Mouse (Mus musculus) C2C12 (cell line): Measurements from ENCODE around the gene H2-K1. TPM values are rescaled to one million over a fixed set of nuclear protein-coding genes. Genes with fewer than 3 reads are reported as not detected.

Source experiments
- H3K27me3 ChIP-seq: one replicate; pipeline ENCODE4 v1.6.1; 2011; ENCODE audit not compliant: control insufficient read depth, insufficient read depth, insufficient read length
- H3K36me3 ChIP-seq: one replicate; pipeline ENCODE4 v1.6.1; 2011; ENCODE audit not compliant: control insufficient read depth, insufficient read depth
- H3K4me3 ChIP-seq: one replicate; pipeline ENCODE4 v1.5.1; 2011; ENCODE audit warnings: mild to moderate bottlenecking, control low read depth; ENCODE audit not compliant: poor library complexity, insufficient read depth, severe bottlenecking
- H3K79me2 ChIP-seq: one replicate; pipeline ENCODE4 v1.6.1; 2011; ENCODE audit not compliant: control insufficient read depth, insufficient read depth
- H3K79me3 ChIP-seq: one replicate; pipeline ENCODE4 v1.6.1; 2011; ENCODE audit warnings: low read depth, control low read depth
- H3ac ChIP-seq: one replicate; pipeline ENCODE3; 2011; ENCODE audit warnings: low read depth; ENCODE audit not compliant: control insufficient read depth, insufficient read length
- CEBPB ChIP-seq: IDR thresholded peaks from one replicate; pipeline ENCODE4 v1.6.1; 2011; ENCODE audit warnings: low read depth, mild to moderate bottlenecking, control low read depth, moderate library complexity
- CTCF ChIP-seq: IDR thresholded peaks from one replicate; pipeline ENCODE4 v1.5.1; 2011; ENCODE audit not compliant: control insufficient read depth, insufficient read depth, insufficient read length
- FOSL1 ChIP-seq: IDR thresholded peaks from one replicate; pipeline ENCODE4 v1.8.0; 2011; ENCODE audit warnings: mild to moderate bottlenecking, low read length; ENCODE audit not compliant: poor library complexity, insufficient read depth, severe bottlenecking
- MAX ChIP-seq: IDR thresholded peaks from one replicate; pipeline ENCODE4 v1.6.1; 2011; ENCODE audit warnings: mild to moderate bottlenecking, control low read depth
- MYOD1 ChIP-seq: IDR thresholded peaks from one replicate; pipeline ENCODE4 v1.6.1; 2011; ENCODE audit warnings: low read depth; ENCODE audit not compliant: control insufficient read depth, insufficient read length
- MYOG ChIP-seq: IDR thresholded peaks from one replicate; pipeline ENCODE4 v1.6.1; 2011; ENCODE audit not compliant: control insufficient read depth, insufficient read length; ENCODE audit errors: extremely low read depth
- USF1 ChIP-seq: IDR thresholded peaks from one replicate; pipeline ENCODE4 v1.6.1; 2011; ENCODE audit warnings: low read depth, mild to moderate bottlenecking, control low read depth, moderate library complexity
- polyA plus RNA-seq: library from polyadenylated mRNA; unstranded; fragments of >200 nt; fragmentation: generic; extraction: Trizol; gene quantifications from one replicate; pipeline ENCODE4 v1.2.1, GENCODE M21; 2012; ENCODE audit warnings: missing spikeins

H2-K1 gene
- polyA plus RNA-seq, 1 experiment: 19.0 TPM

GRCm38 (mm10) chr17:33972691-33973090 is 27.5 kb downstream of the H2-K1 start:
- H3ac ChIP-seq: no peak overlapping the region
- H3K79me2 ChIP-seq: no peaks in the 10 kb centered on the region
- no peak overlapping the region for H3K4me3 ChIP-seq
- H3K79me3 ChIP-seq: no peaks in the 10 kb centered on the region
- TF ChIP-seq CTCF (no peak), MYOD1 (no peak), CEBPB (no peak), FOSL1 (no peak)
- peaks cover 10% of the 10 kb centered on the region for H3K27me3 ChIP-seq
- no peaks in the 10 kb centered on the region for H3K36me3 ChIP-seq

DNA sequence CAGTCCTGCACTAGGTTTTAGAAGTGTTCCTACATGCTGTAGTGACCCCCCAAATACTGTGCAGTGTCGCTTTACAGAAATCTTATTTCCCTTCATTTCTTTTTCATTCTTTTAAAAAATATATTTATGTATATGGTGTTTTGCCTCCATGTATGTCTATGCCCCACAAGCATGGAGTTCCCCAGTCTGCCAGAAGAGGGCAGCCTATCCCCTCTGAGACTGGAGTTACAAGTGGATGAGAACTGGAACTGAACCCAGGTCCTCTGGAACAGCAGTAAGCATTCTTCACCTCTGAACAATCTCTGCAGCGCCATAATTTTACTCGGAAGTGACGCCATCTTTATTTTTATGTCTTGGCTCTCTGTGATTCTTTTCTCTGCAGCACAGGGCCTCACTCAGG is 30.8 kb downstream of the H2-K1 start:
- Histone ChIP-seq H3ac (no peak overlapping the region), H3K79me3 (no peaks in the 10 kb centered on the region), H3K36me3 (no peaks in the 10 kb centered on the region), H3K4me3 (no peak overlapping the region), H3K27me3 (peaks cover 5% of the 10 kb centered on the region), H3K79me2 (no peaks in the 10 kb centered on the region)
- TF ChIP-seq CTCF: no peak
- TF ChIP-seq USF1: no peak
- TF ChIP-seq CEBPB: no peak
- TF ChIP-seq FOSL1: no peak
- no peak for TF ChIP-seq MAX
- TF ChIP-seq MYOG: no peak
- no peak for TF ChIP-seq MYOD1

- Histone ChIP-seq H3K36me3 (no peaks in the 10 kb centered on the region), H3ac (no peak overlapping the region), H3K4me3 (no peak overlapping the region), H3K27me3 (no peaks in the 10 kb centered on the region), H3K79me3 (no peaks in the 10 kb centered on the region), H3K79me2 (no peaks in the 10 kb centered on the region)
- TF ChIP-seq USF1 (peak; percentile 79), FOSL1 (no peak), MAX (peak; percentile 27), CTCF (no peak)
Measured at GRCm38 (mm10) chr17:33968927-33969326, 31.2 kb downstream of the H2-K1 start.

DNA sequence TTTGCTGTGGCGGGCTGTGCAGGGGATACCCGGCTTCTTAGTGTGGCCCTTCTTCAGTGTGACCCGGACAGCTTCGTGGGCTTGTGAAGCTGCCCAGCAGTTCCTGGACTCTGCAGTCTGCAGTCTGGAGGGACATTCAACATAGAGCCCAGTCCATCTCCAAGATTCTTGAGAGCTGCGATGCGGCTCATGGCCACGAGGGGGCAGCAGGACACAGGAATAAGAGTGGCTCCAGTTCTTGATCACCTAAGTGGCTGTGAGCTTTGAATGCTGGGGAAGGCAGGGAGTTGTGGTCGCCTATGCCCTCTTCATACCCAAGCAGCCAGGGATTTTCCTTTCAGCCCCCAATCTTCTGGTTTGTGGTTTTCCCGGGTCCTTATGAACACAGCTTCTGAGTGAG is 31.7 kb downstream of the H2-K1 start:
- no peak overlapping the region for H3K4me3 ChIP-seq
- no peaks in the 10 kb centered on the region for H3K36me3 ChIP-seq
- H3ac ChIP-seq: no peak overlapping the region
- no peaks in the 10 kb centered on the region for H3K79me3 ChIP-seq
- H3K27me3 ChIP-seq: no peaks in the 10 kb centered on the region
- TF ChIP-seq MYOG (no peak), CTCF (peak; percentile 14), MAX (no peak), FOSL1 (no peak), MYOD1 (no peak)
- H3K79me2 ChIP-seq: no peaks in the 10 kb centered on the region

GRCm38 (mm10) chr17:33965846-33966550 is 34.1 kb downstream of the H2-K1 start:
- no peaks in the 10 kb centered on the region for H3K27me3 ChIP-seq
- H3K4me3 ChIP-seq: no peak overlapping the region
- TF ChIP-seq MAX (no peak), USF1 (no peak), CEBPB (no peak), MYOG (no peak), FOSL1 (no peak), CTCF (no peak), MYOD1 (no peak)
- H3ac ChIP-seq: no peak overlapping the region
- H3K79me3 ChIP-seq: no peaks in the 10 kb centered on the region
- H3K79me2 ChIP-seq: no peaks in the 10 kb centered on the region
- no peaks in the 10 kb centered on the region for H3K36me3 ChIP-seq

DNA sequence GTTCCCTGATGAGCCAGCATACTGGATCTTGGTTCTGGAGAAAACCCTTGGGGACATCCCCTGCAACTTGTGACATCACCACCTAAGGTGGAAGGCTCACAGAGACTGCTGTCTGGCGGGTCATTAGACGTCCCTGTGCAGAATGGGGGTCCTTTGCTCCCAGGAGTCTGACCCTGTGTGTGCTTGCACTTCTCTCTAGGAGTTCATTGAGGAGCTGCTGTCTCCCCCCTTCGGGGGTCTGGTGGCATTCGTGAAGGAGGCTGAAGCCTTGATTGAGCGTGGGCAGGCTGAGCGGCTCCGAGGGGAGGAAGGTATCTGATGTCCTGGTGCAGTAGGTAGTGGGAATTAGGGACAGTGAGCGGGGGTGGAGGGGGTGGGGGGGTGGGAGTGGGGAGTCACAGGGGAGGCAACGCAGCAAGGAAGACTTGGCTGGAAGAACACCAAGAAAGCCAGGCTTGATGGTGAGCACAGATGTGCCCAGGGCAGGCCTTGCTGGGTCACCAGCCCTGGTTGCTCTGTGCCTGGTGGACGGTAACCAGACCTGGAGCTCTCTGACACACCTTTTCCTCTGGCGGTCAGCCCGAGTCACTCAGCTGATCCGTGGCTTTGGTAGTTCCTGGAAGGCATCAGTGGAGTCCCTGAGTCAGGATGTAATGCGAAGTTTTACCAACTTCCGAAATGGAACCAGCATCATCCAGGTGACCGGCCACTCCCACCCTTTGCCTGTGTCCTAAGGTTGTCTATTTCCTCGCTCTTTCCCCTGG is 34.9 kb downstream of the H2-K1 start:
- no peak overlapping the region for H3K4me3 ChIP-seq
- H3K27me3 ChIP-seq: no peaks in the 10 kb centered on the region
- H3K79me3 ChIP-seq: no peaks in the 10 kb centered on the region
- H3ac ChIP-seq: no peak overlapping the region
- TF ChIP-seq MYOG (no peak), USF1 (no peak), CTCF (no peak), MYOD1 (no peak), MAX (no peak)
- no peaks in the 10 kb centered on the region for H3K36me3 ChIP-seq
- H3K79me2 ChIP-seq: no peaks in the 10 kb centered on the region
